Mouse (Mus musculus) kidney, postnatal 36 days (tissue): ENCODE measurements at regions not wholly inside any gene's neighbourhood (a gene's known extent, or its start where the extent isn't known, plus 50 kb on each side); places are given as distances from the start of the nearest gene placed in this dataset.

Experiments
- DNase-seq, 2 experiments: peaks; one replicate each; pipeline ENCODE4 v3.0.0; 2021 to 2022; ENCODE audit warnings: mixed read lengths in 2 of 2

- no peak for DNase-seq
Measured at GRCm38 (mm10) chr5:54178966-54179547, 180.8 kb downstream of the Stim2 start.

- DNase-seq = peak; percentile 58 to 70
Measured at GRCm38 (mm10) chr5:54180192-54180611, 181.9 kb downstream of the Stim2 start.

- no peak for DNase-seq
Measured at GRCm38 (mm10) chr5:54180640-54181326, 182.5 kb downstream of the Stim2 start.

- DNase-seq = peak in 1 of 2 experiments; percentile 13
Measured at GRCm38 (mm10) chr5:54181327-54181863, 183.1 kb downstream of the Stim2 start.

- no peak for DNase-seq
Measured at GRCm38 (mm10) chr5:54182754-54183153, 184.5 kb downstream of the Stim2 start.

GRCm38 (mm10) chr5:54185662-54186061 is 187.4 kb downstream of the Stim2 start:
- no peak for DNase-seq

GRCm38 (mm10) chr5:54186076-54186676 is 187.9 kb downstream of the Stim2 start:
- DNase-seq = no peak

GRCm38 (mm10) chr5:54191688-54192087 is 193.4 kb downstream of the Stim2 start:
- no peak for DNase-seq

GRCm38 (mm10) chr5:54194846-54195245 is 196.5 kb downstream of the Stim2 start:
- no peak for DNase-seq

GRCm38 (mm10) chr5:54200032-54200431 is 201.7 kb downstream of the Stim2 start:
- no peak for DNase-seq

- DNase-seq = no peak
Measured at GRCm38 (mm10) chr5:54200587-54200986, 202.3 kb downstream of the Stim2 start.

- DNase-seq = no peak
Measured at GRCm38 (mm10) chr5:54211457-54211856, 213.2 kb downstream of the Stim2 start.

GRCm38 (mm10) chr5:54212038-54212589 is 213.8 kb downstream of the Stim2 start:
- DNase-seq = no peak

GRCm38 (mm10) chr5:54225031-54225430 is 226.7 kb downstream of the Stim2 start:
- DNase-seq = no peak

GRCm38 (mm10) chr5:54234580-54234979 is 236.3 kb downstream of the Stim2 start:
- no peak for DNase-seq

- DNase-seq = no peak
Measured at GRCm38 (mm10) chr5:54235226-54235625, 236.9 kb downstream of the Stim2 start.

- no peak for DNase-seq
Measured at GRCm38 (mm10) chr5:54237226-54237625, 238.9 kb downstream of the Stim2 start.

GRCm38 (mm10) chr5:54238646-54239167 is 240.4 kb downstream of the Stim2 start:
- no peak for DNase-seq

GRCm38 (mm10) chr5:54239586-54239985 is 241.3 kb downstream of the Stim2 start:
- DNase-seq = no peak

- no peak for DNase-seq
Measured at GRCm38 (mm10) chr5:54241169-54241917, 243.0 kb downstream of the Stim2 start.

GRCm38 (mm10) chr5:54242126-54242525 is 243.8 kb downstream of the Stim2 start:
- no peak for DNase-seq

GRCm38 (mm10) chr5:54252038-54252437 is 253.7 kb downstream of the Stim2 start:
- no peak for DNase-seq

GRCm38 (mm10) chr5:54254005-54254404 is 255.7 kb downstream of the Stim2 start:
- no peak for DNase-seq
